Mouse (Mus musculus): ENCODE measurements around the gene 1700109H08Rik.

DNA sequence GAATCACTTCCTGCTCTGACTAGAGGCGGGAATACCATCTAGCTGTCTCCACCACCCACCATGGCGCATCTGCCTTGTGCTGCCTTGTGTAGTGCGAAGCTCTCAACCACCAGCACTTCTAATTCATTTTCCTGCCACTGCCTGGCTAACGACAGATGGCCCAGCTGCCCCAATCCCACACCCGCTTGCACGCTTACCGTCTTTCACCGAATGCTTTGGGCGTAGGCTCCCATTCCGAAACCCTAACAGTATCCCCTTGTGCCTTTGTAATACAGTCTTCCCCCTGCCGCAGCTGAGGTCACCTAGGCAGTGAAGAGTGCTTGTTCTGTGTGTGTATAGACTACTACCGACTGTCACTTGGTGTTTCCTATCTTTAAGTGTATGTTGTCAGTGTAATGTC lies 49.6 kb upstream of the 1700109H08Rik start:
- no peak for TF ChIP-seq POLR2A (IDR thresholded peaks at IDR 0.05; ENCODE audit: control insufficient read depth, extremely low read depth, insufficient read depth, low read length, poor library complexity)
- no peak for TF ChIP-seq CTCF (IDR thresholded peaks at IDR 0.05; ENCODE audit: borderline replicate concordance, control insufficient read depth, extremely low read depth, insufficient read depth, low read length, poor library complexity)

Measured in thymus, adult 2 months (tissue).